Mouse (Mus musculus) hindbrain, embryonic 12.5 days (tissue): Measurements from ENCODE around the gene Rmdn3. TPM values are rescaled to one million over a fixed set of nuclear protein-coding genes. Genes with fewer than 3 reads are reported as not detected.

Source experiments
- ATAC-seq: fragments of 200-750 bp; cut with Nextera tagmentation; 2 replicates; pipeline ENCODE4 v1.8.0; 2017; ENCODE audit warnings: moderate TSS enrichment; ENCODE audit not compliant: low FRiP score
- H3K27ac ChIP-seq: fragments of 300-500 bp; sonication (generic); 2 replicates; pipeline ENCODE4 v1.5.1; 2016; ENCODE audit warnings: mild to moderate bottlenecking
- H3K27me3 ChIP-seq: fragments of 300-500 bp; sonication (generic); 2 replicates; pipeline ENCODE4 v1.6.1; 2016; ENCODE audit warnings: mild to moderate bottlenecking
- H3K36me3 ChIP-seq: fragments of 300-500 bp; sonication (generic); 2 replicates; pipeline ENCODE4 v1.6.1; 2016; ENCODE audit warnings: mild to moderate bottlenecking
- H3K4me1 ChIP-seq: fragments of 300-500 bp; sonication (generic); 2 replicates; pipeline ENCODE4 v1.6.1; 2016
- H3K4me2 ChIP-seq: fragments of 300-500 bp; sonication (generic); replicated peaks from 2 replicates; pipeline ENCODE4 v1.6.1; 2016; ENCODE audit warnings: mild to moderate bottlenecking
- H3K4me3 ChIP-seq: fragments of 300-500 bp; sonication (generic); 2 replicates; pipeline ENCODE4 v1.5.1; 2016; ENCODE audit warnings: mild to moderate bottlenecking
- H3K9ac ChIP-seq: fragments of 300-500 bp; sonication (generic); 2 replicates; pipeline ENCODE4 v1.6.1; 2016; ENCODE audit warnings: mild to moderate bottlenecking, moderate library complexity
- H3K9me3 ChIP-seq: fragments of 300-500 bp; sonication (generic); replicated peaks from 2 replicates; pipeline ENCODE4 v1.6.1; 2016; ENCODE audit warnings: mild to moderate bottlenecking
- WGBS: fragments of 180-500 bp; shearing (Covaris S2); methylation state at CpG from one replicate; pipeline ENCODE4 v1.1.7; 2016; 5-methylcytosine and 5-hydroxymethylcytosine counted together
- polyA plus RNA-seq: library from polyadenylated mRNA; unstranded; fragments of >200 nt; fragmentation: Nextera tagmentation; extraction: Ambion mirVana; gene quantifications from 2 replicates; pipeline ENCODE4 v1.2.1, GENCODE M21; 2016

Gene Rmdn3
- polyA plus RNA-seq, 1 experiment from 2014 or later, result 45.5 TPM

GRCm38 (mm10) chr2:119136346-119136898 is 20.4 kb downstream of the Rmdn3 start:
- Histone ChIP-seq H3K4me2 (no peak overlapping the region), H3K27me3 (no peaks in the 10 kb centered on the region), H3K4me1 (no peaks in the 10 kb centered on the region), H3K27ac (no peak overlapping the region), H3K9me3 (no peaks in the 10 kb centered on the region), H3K9ac (no peak overlapping the region), H3K4me3 (no peak overlapping the region), H3K36me3 (peaks cover 61% of the 10 kb centered on the region)
- 85% methylated on average over 5 of the region's 5 CpGs for WGBS
- no peak for ATAC-seq

DNA sequence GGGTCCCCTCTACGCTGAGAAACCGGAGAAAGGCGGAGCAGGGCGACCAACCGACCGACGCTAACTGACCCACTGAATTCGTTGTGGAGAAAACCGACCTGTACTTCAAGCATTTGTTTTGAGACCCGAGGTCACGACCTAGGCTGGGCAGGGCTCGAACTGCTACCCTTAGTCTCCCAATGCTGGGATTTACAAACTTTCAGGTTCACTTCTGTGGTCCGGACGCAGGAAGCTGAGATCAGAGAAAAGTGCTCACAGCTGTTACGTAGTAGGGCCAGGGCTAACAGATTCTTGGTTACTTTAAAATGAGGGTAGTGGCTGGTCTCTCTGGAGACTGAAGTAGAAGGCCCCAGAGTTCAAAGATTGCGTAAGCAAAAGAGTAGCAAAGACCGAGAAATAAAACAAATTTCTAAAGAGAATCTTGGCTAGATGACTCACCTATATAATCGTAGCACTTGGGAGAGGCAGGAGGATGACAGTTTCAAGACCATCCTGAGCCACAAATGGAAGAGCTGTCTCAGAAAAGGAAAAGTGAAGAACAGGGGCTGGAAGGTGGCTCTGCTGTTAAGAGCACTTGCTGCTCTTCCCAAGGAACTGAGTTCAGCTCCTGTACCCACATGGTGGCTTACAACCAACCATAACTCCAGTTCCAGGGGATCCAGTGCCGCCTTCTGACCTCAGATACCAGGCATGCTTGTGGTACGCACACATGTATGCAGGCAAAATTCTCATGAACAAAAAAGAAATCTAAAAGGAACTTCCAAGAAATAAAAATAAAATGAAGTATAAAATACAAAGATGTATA is 43.5 kb downstream of the Rmdn3 start:
- 15% methylated on average over 20 of the region's 20 CpGs for WGBS
- peak overlapping the region; percentile 63 for H3K4me3 ChIP-seq
- no peaks in the 10 kb centered on the region for H3K9me3 ChIP-seq
- peak overlapping the region; percentile 97 for H3K4me2 ChIP-seq
- H3K27me3 ChIP-seq, result no peaks in the 10 kb centered on the region
- peak overlapping the region; percentile 67 for H3K9ac ChIP-seq
- H3K4me1 ChIP-seq, result peaks cover 14% of the 10 kb centered on the region
- H3K27ac ChIP-seq, result no peak overlapping the region
- no peaks in the 10 kb centered on the region for H3K36me3 ChIP-seq
- no peak for ATAC-seq

- Histone ChIP-seq H3K27ac (peak within 1 kb of the TSS; percentile 87), H3K4me3 (peak within 1 kb of the TSS; percentile 63), H3K4me2 (peak within 1 kb of the TSS; percentile 97), H3K27me3 (no peaks in the 10 kb centered on the region), H3K9me3 (no peaks in the 10 kb centered on the region), H3K36me3 (no peaks in the 10 kb centered on the region), H3K4me1 (peaks cover 14% of the 10 kb centered on the region), H3K9ac (peak within 1 kb of the TSS; percentile 67)
- ATAC-seq, result peak; percentile 94
- under 1% methylated on average over 51 of the region's 51 CpGs for WGBS
These were observed 44.3 kb downstream of the Rmdn3 start, which contains the start of gene Rad51 for GRCm38 (mm10) chr2:119112438-119113112. Gene Rad51, plus strand, starts transcription at chr2:119112793.

GRCm38 (mm10) chr2:119111060-119111459 is 45.8 kb downstream of the Rmdn3 start:
- ATAC-seq, result no peak
- 91% methylated on average over 3 of the region's 3 CpGs for WGBS
- Histone ChIP-seq H3K9ac (no peak overlapping the region), H3K4me1 (peaks cover 14% of the 10 kb centered on the region), H3K36me3 (no peaks in the 10 kb centered on the region), H3K9me3 (no peaks in the 10 kb centered on the region), H3K4me3 (no peak overlapping the region), H3K27me3 (no peaks in the 10 kb centered on the region), H3K27ac (no peak overlapping the region), H3K4me2 (no peak overlapping the region)

DNA sequence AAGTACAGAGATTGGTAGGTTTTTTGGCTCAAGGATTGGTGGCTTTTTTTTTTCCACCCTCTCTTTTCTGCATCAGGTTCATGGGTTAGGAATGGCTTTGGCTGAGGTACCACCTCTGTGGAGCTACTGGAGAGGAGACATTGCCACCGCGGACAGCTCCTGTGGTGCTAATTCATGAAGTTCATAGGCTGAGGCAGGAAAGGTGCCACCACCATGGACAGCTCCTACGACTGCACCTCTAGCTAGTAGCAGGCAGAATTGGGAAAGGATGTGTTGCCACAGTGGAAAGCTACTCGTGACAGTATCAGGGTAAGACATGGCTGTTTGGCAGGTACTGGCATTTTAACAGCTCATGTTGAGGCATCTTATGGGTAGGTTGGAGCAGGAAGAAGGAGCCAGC is 48.3 kb downstream of the Rmdn3 start:
- WGBS, result 70% methylated on average over 4 of the region's 4 CpGs
- Histone ChIP-seq H3K4me3 (no peak overlapping the region), H3K27ac (no peak overlapping the region), H3K4me1 (peaks cover 8% of the 10 kb centered on the region), H3K9me3 (no peaks in the 10 kb centered on the region), H3K9ac (no peak overlapping the region), H3K4me2 (no peak overlapping the region), H3K27me3 (no peaks in the 10 kb centered on the region), H3K36me3 (no peaks in the 10 kb centered on the region)
- ATAC-seq, result no peak

- no peak overlapping the region for H3K4me2 ChIP-seq
- H3K36me3 ChIP-seq, result peaks cover 10% of the 10 kb centered on the region
These were observed 50.3 kb downstream of the Rmdn3 start for GRCm38 (mm10) chr2:119106583-119106982.

GRCm38 (mm10) chr2:119101552-119101951 is 55.3 kb downstream of the Rmdn3 start:
- Histone ChIP-seq H3K4me1 (no peaks in the 10 kb centered on the region), H3K4me2 (no peak overlapping the region), H3K27ac (no peak overlapping the region), H3K9me3 (no peaks in the 10 kb centered on the region), H3K9ac (no peak overlapping the region), H3K27me3 (no peaks in the 10 kb centered on the region), H3K36me3 (peaks cover 14% of the 10 kb centered on the region), H3K4me3 (no peak overlapping the region)
- no peak for ATAC-seq

More at GRCm38 (mm10) chr2:119106583-119106982, 50.3 kb downstream of the Rmdn3 start:
- no peaks in the 10 kb centered on the region for H3K27me3 ChIP-seq
- no peak for ATAC-seq
- 82% methylated on average over 5 of the region's 5 CpGs for WGBS
- no peak overlapping the region for H3K27ac ChIP-seq
- H3K4me3 ChIP-seq, result no peak overlapping the region
- H3K9ac ChIP-seq, result no peak overlapping the region
- H3K4me1 ChIP-seq, result no peaks in the 10 kb centered on the region
- H3K9me3 ChIP-seq, result no peaks in the 10 kb centered on the region

Other genes with a start within 250 kb of the Rmdn3 start
- 26.9 and 29.6 TPM in 2 replicates for gene Chst14, start 230.5 kb downstream of the Rmdn3 start, polyA plus RNA-seq
- gene Ccdc32, start 127.6 kb downstream of the Rmdn3 start, polyA plus RNA-seq, result 27.3 and 27.6 TPM in 2 replicates
- 5.3 and 5.5 TPM in 2 replicates for gene Rpusd2, start 122.2 kb downstream of the Rmdn3 start, polyA plus RNA-seq
- 37.8 and 39.3 TPM in 2 replicates for gene Knl1, start 109.9 kb downstream of the Rmdn3 start, polyA plus RNA-seq
- gene Rad51, start 44.2 kb downstream of the Rmdn3 start, polyA plus RNA-seq, result 31.4 and 33.7 TPM in 2 replicates
- gene Gchfr, start 10.7 kb upstream of the Rmdn3 start, polyA plus RNA-seq, result 8.3 and 11.7 TPM in 2 replicates
- 0.96 and 1.1 TPM in 2 replicates for gene Gm14137, start 17.5 kb upstream of the Rmdn3 start, polyA plus RNA-seq
- 46.9 and 53.3 TPM in 2 replicates for gene Zfyve19, start 51.6 kb upstream of the Rmdn3 start, polyA plus RNA-seq
- 22.6 and 23.3 TPM in 2 replicates for gene Dnajc17, start 51.8 kb upstream of the Rmdn3 start, polyA plus RNA-seq
- gene Ppp1r14d, start 72.9 kb upstream of the Rmdn3 start, polyA plus RNA-seq, result 0.37 TPM in 1 of 2 replicates, not detected in the other
- gene Spint1, start 80.3 kb upstream of the Rmdn3 start, polyA plus RNA-seq, result 3.0 and 6.4 TPM in 2 replicates
- 5.8 and 8.2 TPM in 2 replicates for gene Rhov, start 114.2 kb upstream of the Rmdn3 start, polyA plus RNA-seq
- gene Vps18, start 131.7 kb upstream of the Rmdn3 start, polyA plus RNA-seq, result 28.2 and 28.3 TPM in 2 replicates
- 5.6 TPM in 2 replicates for gene Dll4, start 168.8 kb upstream of the Rmdn3 start, polyA plus RNA-seq
- 1.9 and 2.4 TPM in 2 replicates for gene Chac1, start 194.2 kb upstream of the Rmdn3 start, polyA plus RNA-seq